Mouse (Mus musculus): ENCODE results near the gene Vav3.
A peak's percentile ranks its signal among the peaks of the same experiment; 100 is the strongest.

Gene Vav3

DNA sequence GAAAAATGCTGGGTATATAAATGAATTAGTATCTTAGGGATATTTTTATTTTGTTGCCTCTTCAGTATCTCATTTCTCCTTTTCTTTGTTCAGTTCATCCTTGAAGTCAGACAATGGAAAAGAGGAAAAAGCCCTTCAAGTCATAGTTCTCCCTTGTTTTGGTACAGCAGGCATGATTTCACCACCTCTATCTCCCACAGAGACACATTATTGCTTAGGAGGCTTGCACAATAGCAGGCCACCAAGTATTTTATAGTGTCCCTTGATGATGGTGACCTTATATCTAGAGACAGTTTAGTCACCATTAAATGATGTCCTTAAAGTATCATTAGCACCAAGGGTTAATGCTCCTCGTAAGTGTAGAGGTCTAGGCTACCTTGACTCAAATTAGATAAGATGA is 171.4 kb downstream of the Vav3 start:
- DNase-seq (ENCODE audit: low spot score in 2 of 2): no peak

- no peak for DNase-seq (ENCODE audit: low spot score in 2 of 2)
These were observed 175.0 kb downstream of the Vav3 start for GRCm38 (mm10) chr3:109515479-109515878.

GRCm38 (mm10) chr3:109516372-109516771 is 175.9 kb downstream of the Vav3 start:
- DNase-seq (ENCODE audit: low spot score in 2 of 2): no peak

- no peak for DNase-seq (ENCODE audit: low spot score in 2 of 2)
These were observed 181.7 kb downstream of the Vav3 start for GRCm38 (mm10) chr3:109522115-109522514.

DNA sequence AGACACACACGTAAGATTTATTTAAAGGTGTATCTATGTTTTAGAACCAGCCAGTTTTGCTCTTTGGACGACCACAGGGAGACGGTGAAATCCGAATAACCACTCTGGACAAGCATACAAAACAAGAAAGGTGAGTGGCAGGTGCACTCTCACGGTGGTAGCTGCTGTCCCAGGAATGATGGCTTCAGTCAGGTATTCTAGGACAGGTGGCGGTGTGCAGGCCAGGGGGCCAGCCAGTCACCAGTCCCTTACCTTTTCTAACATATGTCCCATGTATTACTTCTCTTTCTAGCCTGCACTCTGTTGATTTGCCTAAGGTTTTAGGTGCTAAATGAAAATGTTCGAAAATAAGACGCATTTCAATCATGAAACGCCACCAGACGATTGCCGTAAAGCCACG is 185.4 kb downstream of the Vav3 start:
- no peak for DNase-seq (ENCODE audit: low spot score in 2 of 2)

DNA sequence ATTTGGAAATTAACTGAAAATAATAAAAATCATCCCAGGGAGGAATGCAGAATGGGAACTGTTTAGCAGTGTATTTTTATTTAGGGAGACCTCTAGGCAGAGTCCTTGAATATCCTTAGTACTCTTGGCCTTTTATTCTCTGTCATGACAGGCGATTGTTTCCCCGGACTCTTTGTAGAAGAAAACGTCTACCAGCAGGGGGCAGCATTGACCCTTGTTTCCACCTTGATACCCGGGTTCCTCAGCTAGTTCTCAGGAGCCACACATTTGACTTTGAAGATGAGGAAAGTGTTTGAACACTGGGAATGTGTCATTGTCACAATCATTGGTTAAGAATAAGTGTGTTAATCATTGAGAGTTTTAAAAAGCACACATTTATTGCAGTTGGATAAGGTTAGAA is 185.8 kb downstream of the Vav3 start:
- DNase-seq (ENCODE audit: low spot score in 2 of 2): peak; percentile 62 to 66

DNA sequence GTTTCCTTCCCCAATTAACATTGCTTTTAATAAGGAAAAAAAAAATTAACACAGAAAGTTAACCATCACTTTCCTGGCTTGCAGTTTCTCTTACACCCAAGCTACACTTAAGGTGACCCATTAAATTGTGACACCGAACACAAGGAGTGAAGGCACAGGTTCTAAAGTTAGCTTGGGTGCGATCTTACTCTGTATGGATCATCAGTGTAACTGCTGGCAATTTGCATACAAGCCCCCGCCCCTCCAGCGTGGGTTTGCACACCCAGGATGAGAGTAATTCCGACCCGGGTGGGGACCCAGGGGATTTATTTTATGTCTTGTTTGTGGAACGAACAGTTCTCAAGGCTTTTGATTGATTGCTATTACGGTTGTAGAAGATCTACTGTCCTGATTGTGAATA is 186.2 kb downstream of the Vav3 start:
- DNase-seq (ENCODE audit: low spot score in 2 of 2): no peak

DNA sequence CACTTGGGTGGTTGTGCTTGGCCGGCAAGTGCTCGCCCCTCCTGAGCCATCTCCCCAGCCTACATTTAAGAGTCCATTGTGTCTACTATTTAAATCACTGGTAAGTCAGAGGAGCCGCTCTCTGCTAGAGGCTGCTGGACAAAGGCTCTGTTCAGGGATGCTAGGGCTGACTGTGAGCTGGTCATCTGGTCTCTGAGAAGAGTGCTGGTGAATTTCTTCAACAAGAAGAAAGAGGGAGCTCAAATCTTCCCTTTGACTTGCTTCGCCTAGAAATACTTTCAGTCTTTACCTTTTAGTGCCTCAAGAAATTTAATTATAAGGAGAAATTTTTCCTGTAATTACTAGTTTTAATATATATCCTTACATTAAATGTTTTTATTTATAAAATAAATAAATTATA is 188.2 kb downstream of the Vav3 start:
- no peak for DNase-seq (ENCODE audit: low spot score in 2 of 2)

DNA sequence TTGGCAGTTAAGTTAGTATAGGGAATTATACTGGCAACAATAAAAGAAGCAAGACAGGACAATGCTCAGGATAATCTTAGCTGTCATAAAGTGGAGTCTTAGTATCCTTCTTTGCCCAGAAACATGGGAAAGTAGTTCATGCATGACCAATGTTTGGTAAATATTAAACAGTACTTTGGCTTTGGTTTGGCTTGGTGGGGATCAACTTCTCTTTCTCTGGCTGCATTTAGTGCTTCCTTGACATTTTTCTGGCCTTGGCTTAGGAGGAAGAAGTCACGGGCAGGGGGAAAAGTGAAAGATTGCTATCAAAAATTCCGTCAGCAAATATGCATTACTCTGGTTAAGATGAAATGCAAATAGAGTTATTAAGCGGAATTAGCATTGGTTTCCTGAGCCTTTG is 197.2 kb downstream of the Vav3 start:
- DNase-seq (ENCODE audit: low spot score in 2 of 2): no peak

DNA sequence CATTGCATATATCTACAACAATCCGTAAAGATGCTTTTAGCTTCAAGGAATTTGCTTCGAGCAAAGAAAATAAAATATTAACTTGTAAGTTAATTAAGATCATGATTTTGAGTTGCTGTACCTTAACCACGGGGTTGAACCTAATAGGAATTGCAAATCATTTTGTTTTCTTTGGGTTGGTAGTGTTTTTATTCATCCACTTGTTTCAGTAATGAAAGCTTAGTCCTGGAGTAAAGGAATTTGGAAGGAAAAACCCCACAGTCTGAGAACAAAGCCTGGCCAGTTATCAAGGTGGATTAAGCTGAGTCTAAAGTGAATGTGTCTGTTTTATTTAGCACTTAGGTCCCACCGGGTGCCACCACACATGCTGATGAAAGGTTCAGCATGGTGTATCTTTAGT is 199.6 kb downstream of the Vav3 start:
- no peak for DNase-seq (ENCODE audit: low spot score in 2 of 2)

DNA sequence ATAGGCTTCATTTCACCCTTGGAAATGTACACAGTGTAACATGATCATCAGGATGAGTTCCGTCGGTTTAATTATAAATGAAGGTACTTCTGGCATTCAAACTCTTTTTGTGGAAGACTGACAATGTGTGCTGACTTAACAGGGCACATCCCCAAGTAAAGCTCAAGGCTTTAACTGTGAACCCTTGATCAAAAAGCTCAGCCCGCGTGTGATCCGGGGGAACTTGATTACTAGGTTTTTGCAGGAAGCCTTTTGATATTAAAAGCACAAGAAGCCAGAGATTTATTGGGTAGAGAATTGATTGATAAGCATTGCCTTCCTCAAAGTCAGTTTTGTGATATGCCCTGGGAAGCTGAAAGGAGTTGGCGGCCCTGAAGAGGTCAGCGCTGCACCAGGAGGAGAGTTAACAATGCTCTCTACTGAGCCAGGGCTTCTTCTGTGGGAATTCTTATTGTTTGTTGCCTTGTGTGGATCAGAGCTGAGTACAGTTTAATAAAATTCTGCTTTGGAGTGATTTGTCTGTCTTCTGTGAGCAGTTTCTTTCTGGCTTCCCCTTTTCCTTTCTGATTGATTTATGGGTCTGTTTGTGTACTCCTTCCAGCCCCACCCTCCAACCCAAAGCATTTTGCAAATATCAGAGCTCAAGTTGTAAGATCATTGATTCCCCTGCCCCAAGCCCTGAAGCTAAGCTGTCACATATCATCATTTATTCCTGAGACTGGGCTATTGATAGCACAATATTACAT is 204.2 kb downstream of the Vav3 start:
- DNase-seq (ENCODE audit: low spot score in 2 of 2): no peak

GRCm38 (mm10) chr3:109557329-109557728 is 216.9 kb downstream of the Vav3 start:
- no peak for DNase-seq (ENCODE audit: low spot score in 2 of 2)

GRCm38 (mm10) chr3:109561295-109561694 is 220.8 kb downstream of the Vav3 start:
- DNase-seq (ENCODE audit: low spot score in 2 of 2): no peak

DNA sequence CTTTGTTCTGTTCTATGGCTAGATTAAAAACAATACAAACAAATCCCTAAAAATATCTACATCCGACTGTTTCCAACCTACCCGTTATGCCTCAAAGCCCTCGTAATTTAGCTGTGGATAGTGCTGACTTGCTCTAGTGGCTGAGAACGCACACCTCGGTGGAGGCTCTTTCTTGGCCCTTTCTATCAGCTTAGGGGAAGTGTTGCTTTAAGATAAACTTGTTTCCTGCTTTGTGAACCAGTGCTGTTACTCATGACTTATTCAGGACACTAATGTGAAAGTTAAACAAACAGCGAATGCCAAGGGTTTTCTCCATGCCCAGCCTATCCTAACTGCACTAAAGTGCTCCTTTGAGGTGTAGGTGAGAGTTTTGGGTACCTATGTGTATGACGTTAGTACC is 221.3 kb downstream of the Vav3 start:
- no peak for DNase-seq (ENCODE audit: low spot score in 2 of 2)

GRCm38 (mm10) chr3:109562268-109562667 is 221.8 kb downstream of the Vav3 start:
- no peak for DNase-seq (ENCODE audit: low spot score in 2 of 2)

DNA sequence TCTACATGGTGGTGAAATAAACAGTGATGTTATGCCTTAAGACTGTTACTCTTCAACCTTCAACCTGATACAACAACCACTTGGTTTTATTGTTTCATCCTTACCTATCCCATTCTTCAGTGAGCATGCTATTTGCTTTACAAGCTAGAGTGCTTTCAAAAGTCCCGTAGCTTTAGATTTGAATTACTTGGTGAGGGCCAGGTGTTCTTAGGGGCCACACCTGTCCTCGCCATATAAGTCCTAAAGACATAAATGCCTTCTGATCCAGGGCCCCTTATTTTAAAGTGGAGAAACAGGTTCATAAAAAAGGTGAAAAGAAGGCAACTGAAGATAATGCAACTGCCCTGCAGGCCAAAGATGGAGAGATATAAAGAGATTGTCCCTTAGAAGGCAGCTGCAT is 224.0 kb downstream of the Vav3 start:
- no peak for DNase-seq (ENCODE audit: low spot score in 2 of 2)

DNA sequence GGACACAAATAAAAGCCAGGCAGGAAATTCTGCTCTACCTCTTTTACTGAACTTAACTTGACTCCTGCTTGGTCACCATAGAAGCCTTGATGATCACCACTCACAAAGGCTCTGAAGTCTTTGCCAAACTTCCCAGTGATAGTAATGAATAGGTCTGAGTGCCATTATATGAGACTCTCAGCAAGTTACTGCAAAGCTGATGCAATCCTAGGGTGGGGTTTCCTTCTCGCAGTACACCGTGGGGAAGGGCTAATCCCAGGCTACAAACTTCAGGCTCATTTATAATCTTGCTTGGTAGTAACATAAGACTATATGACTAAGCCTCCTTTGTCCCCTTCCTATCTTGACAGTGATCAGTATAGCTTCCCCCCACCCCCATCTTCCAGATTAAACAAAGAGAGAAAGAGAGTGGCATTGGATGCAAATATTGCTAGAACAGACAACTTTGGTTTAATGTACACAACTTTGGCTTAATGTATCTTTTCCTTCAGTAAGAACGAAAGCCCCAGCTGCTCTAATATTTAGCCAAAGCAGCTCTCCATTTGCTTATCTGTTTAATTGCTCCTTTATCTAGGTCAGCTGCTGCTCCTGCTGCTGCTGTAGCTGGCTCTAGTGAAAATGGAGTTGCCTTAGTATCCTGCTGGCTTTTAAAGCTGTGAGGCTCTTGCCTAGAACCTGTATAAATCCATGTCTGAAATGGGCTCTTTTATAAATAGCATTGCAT is 228.3 kb downstream of the Vav3 start:
- no peak for DNase-seq (ENCODE audit: low spot score in 2 of 2)

GRCm38 (mm10) chr3:109571483-109571882 is 231.0 kb downstream of the Vav3 start:
- no peak for DNase-seq (ENCODE audit: low spot score in 2 of 2)

- no peak for DNase-seq (ENCODE audit: low spot score in 2 of 2)
These were observed 232.4 kb downstream of the Vav3 start for GRCm38 (mm10) chr3:109572871-109573270.

GRCm38 (mm10) chr3:109573549-109574146 is 233.2 kb downstream of the Vav3 start:
- no peak for DNase-seq (ENCODE audit: low spot score in 2 of 2)

DNA sequence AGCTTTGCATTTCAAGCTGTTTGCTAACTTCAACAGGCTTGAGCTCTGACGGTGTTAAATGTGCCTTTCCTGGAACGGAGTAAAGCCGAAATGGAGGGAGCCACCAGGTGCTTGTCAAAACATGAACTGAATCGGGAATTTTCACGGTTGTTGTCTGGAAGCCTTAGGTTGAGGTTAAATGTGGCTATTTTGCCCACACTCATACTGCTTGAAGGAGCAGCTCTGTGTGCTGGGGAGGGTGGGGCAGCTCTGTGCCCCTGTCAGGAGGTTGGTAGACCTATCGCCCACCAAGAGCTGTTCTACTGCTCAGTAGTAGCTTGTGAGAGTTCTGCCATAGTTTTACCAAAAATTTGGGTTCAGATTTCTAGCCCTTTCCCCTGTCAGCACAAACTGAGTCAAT is 233.7 kb downstream of the Vav3 start:
- no peak for DNase-seq (ENCODE audit: low spot score in 2 of 2)

- no peak for DNase-seq (ENCODE audit: low spot score in 2 of 2)
These were observed 237.9 kb downstream of the Vav3 start for GRCm38 (mm10) chr3:109578347-109578746.

DNA sequence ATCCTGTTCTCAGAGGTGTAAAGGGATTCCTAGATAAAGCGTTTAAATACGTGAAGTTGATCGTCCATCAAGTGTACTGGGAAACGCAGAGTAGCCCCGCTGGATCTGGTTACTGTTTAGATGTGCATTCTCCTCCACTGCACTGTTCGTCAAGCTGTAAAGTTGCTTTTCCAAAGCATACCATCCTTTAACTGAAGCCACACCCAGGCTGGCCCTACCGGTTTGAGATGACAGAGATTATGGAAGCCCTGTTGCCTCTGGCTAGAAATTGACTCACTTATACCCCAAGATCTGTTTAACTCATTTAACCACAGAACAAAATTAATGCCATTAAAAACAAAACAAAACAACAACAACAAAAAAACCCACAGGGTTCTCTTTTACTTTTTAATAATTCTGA is 238.5 kb downstream of the Vav3 start:
- DNase-seq (ENCODE audit: low spot score in 2 of 2): no peak
